Mouse (Mus musculus): ENCODE results near the gene Ttll10. TPM values are rescaled to one million over a fixed set of nuclear protein-coding genes. Genes with fewer than 3 reads are reported as not detected.

The Ttll10 gene
- total RNA-seq, 1 experiment from 2014 or later: 0.70 TPM

- no peak for DNase-seq
Observed at GRCm38 (mm10) chr4:156065156-156065894, 6.1 kb upstream of the Ttll10 start.

- no peak for DNase-seq
Observed at GRCm38 (mm10) chr4:156064510-156064897, 5.3 kb upstream of the Ttll10 start.

- no peak for DNase-seq
Observed at GRCm38 (mm10) chr4:156063861-156064509, 4.8 kb upstream of the Ttll10 start.

GRCm38 (mm10) chr4:156059713-156060112 lies 499 bp upstream of the Ttll10 start:
- DNase-seq: no peak

GRCm38 (mm10) chr4:156058826-156059225 lies 388 bp downstream of the Ttll10 start:
- DNase-seq: no peak

- DNase-seq: no peak
Observed at GRCm38 (mm10) chr4:156057702-156058101, 1.5 kb downstream of the Ttll10 start.

- no peak for DNase-seq
Observed at GRCm38 (mm10) chr4:156055173-156055572, 4.0 kb downstream of the Ttll10 start.

GRCm38 (mm10) chr4:156054606-156055005 lies 4.6 kb downstream of the Ttll10 start:
- DNase-seq: no peak

GRCm38 (mm10) chr4:156054130-156054529 lies 5.1 kb downstream of the Ttll10 start:
- no peak for DNase-seq

- DNase-seq: no peak
Observed at GRCm38 (mm10) chr4:156053113-156053512, 6.1 kb downstream of the Ttll10 start.

- DNase-seq: peak; percentile 80
Observed at GRCm38 (mm10) chr4:156050391-156050980, 8.7 kb downstream of the Ttll10 start.

GRCm38 (mm10) chr4:156049779-156050178 lies 9.4 kb downstream of the Ttll10 start:
- no peak for DNase-seq

- peak; percentile 35 for DNase-seq
Observed at GRCm38 (mm10) chr4:156044754-156045153, 14.5 kb downstream of the Ttll10 start.

- no peak for DNase-seq
Observed at GRCm38 (mm10) chr4:156034901-156035300, 24.3 kb downstream of the Ttll10 start.

- no peak for DNase-seq
Observed at GRCm38 (mm10) chr4:156034301-156034700, 24.9 kb downstream of the Ttll10 start.

GRCm38 (mm10) chr4:156033476-156034119 lies 25.6 kb downstream of the Ttll10 start:
- DNase-seq: peak; percentile 75

- DNase-seq: no peak
Observed at GRCm38 (mm10) chr4:156032856-156033255, 26.4 kb downstream of the Ttll10 start.

GRCm38 (mm10) chr4:156031593-156032391 lies 27.4 kb downstream of the Ttll10 start:
- DNase-seq: peak; percentile 90

GRCm38 (mm10) chr4:156031255-156031592 lies 28.0 kb downstream of the Ttll10 start:
- no peak for DNase-seq

- peak; percentile 38 for DNase-seq
Observed at GRCm38 (mm10) chr4:156030651-156031118, 28.5 kb downstream of the Ttll10 start.

- DNase-seq: no peak
Observed at GRCm38 (mm10) chr4:156028580-156028979, 30.6 kb downstream of the Ttll10 start.

GRCm38 (mm10) chr4:156026013-156026412 lies 33.2 kb downstream of the Ttll10 start, which contains the start of gene Tnfrsf18:
Tnfrsf18 (plus strand) TSS chr4:156026164.
- DNase-seq: peak; percentile 54
